Mouse (Mus musculus) ES-Bruce4 (cell line): ENCODE measurements around the gene Tyrobp.

Source experiments
- CTCF ChIP-seq: IDR thresholded peaks from one replicate; pipeline ENCODE4 v1.8.1; 2011; ENCODE audit warnings: low read depth, low read length
- POLR2A ChIP-seq: IDR thresholded peaks from one replicate; pipeline ENCODE4 v1.8.1; 2011; ENCODE audit warnings: low read length; ENCODE audit not compliant: insufficient read depth

- TF ChIP-seq CTCF, result no peak
- no peak for TF ChIP-seq POLR2A
Observed at GRCm38 (mm10) chr7:30459484-30459883, 45.9 kb downstream of the Tyrobp start.
